Mouse (Mus musculus) MEL (cell line): ENCODE data around the gene Marc2. TPM values are rescaled to one million over a fixed set of nuclear protein-coding genes. Genes with fewer than 3 reads are reported as not detected.
A peak's percentile ranks its signal among the peaks of the same experiment; 100 is the strongest.

Experiments
- DNase-seq: peaks from one replicate; pipeline ENCODE4 v3.0.0; 2011; ENCODE audit warnings: low read depth, low spot score
- H3K27ac ChIP-seq: 2 replicates; pipeline ENCODE4 v1.5.1; 2012; ENCODE audit warnings: low read depth, mild to moderate bottlenecking, control low read depth, low read length, moderate library complexity; ENCODE audit not compliant: control insufficient read depth
- H3K27me3 ChIP-seq, 2 experiments: fragments of 150-350 bp in 1 of 2; sonication (generic) in 1 of 2; 2 replicates each; pipeline ENCODE4 v1.6.1; 2012; ENCODE audit warnings: low read length in 2 of 2, mild to moderate bottlenecking in 2 of 2, improper control_type of control experiment in 1 of 2, moderate library complexity in 1 of 2; ENCODE audit not compliant: insufficient read depth in 2 of 2, control insufficient read depth in 1 of 2
- H3K36me3 ChIP-seq, 2 experiments: 2 replicates each; pipeline ENCODE4 v1.6.1; 2012 to 2014; ENCODE audit warnings: low read length in 2 of 2, improper control_type of control experiment in 1 of 2, inconsistent platforms in 1 of 2, mild to moderate bottlenecking in 1 of 2; ENCODE audit not compliant: insufficient read depth in 2 of 2, control insufficient read depth in 1 of 2
- H3K4me1 ChIP-seq, 2 experiments: fragments of 150-350 bp in 1 of 2; sonication (generic) in 1 of 2; 2 replicates each; pipeline ENCODE4 v1.6.1; 2012; ENCODE audit warnings: low read length in 2 of 2, improper control_type of control experiment in 1 of 2, mild to moderate bottlenecking in 1 of 2; ENCODE audit not compliant: insufficient read depth in 2 of 2, control insufficient read depth in 1 of 2
- H3K4me3 ChIP-seq, 2 experiments: fragments of 150-350 bp in 1 of 2; sonication (generic) in 1 of 2; 2 replicates each; pipeline ENCODE4 v1.5.1; 2012; ENCODE audit warnings: low read depth in 2 of 2, low read length in 2 of 2, mild to moderate bottlenecking in 2 of 2, moderate library complexity in 2 of 2, control low read depth in 1 of 2, improper control_type of control experiment in 1 of 2; ENCODE audit not compliant: control insufficient read depth in 1 of 2, insufficient read depth in 1 of 2
- H3K79me2 ChIP-seq: 2 replicates; pipeline ENCODE4 v1.6.1; 2012; ENCODE audit warnings: mild to moderate bottlenecking, low read length, moderate library complexity; ENCODE audit not compliant: control insufficient read depth, poor library complexity, insufficient read depth
- H3K9ac ChIP-seq: 2 replicates; pipeline ENCODE4 v1.6.1; 2012; ENCODE audit warnings: low read depth, mild to moderate bottlenecking, control low read depth, low read length, moderate library complexity; ENCODE audit not compliant: control insufficient read depth, poor library complexity, severe bottlenecking
- H3K9me3 ChIP-seq: fragments of 150-350 bp; sonication (generic); replicated peaks from 2 replicates; pipeline ENCODE4 v1.6.1; 2012; ENCODE audit warnings: mild to moderate bottlenecking, low read length, improper control_type of control experiment, moderate library complexity; ENCODE audit not compliant: insufficient read depth
- CTCF ChIP-seq, 3 experiments: IDR thresholded peaks in 2 of 3; conservative IDR thresholded peaks in 1 of 3; 2 replicates each; pipeline ENCODE4 v1.5.1; 2011 to 2012; ENCODE audit warnings: low read length in 3 of 3, low read depth in 2 of 3, mild to moderate bottlenecking in 2 of 3, improper control_type of control experiment in 1 of 3, inconsistent platforms in 1 of 3, mixed read lengths in 1 of 3, moderate library complexity in 1 of 3; ENCODE audit not compliant: control insufficient read depth in 1 of 3, insufficient read depth in 1 of 3, poor library complexity in 1 of 3, severe bottlenecking in 1 of 3
- JUND ChIP-seq: IDR thresholded peaks from 2 replicates; pipeline ENCODE4 v1.6.1; 2011; ENCODE audit warnings: low read depth, mild to moderate bottlenecking, improper control_type of control experiment, low read length
- KAT2A ChIP-seq: conservative IDR thresholded peaks from 2 replicates; pipeline ENCODE4 v1.6.1; 2012; ENCODE audit warnings: low read depth, low read length, improper control_type of control experiment, inconsistent platforms
- MAFK ChIP-seq: IDR thresholded peaks from 2 replicates; pipeline ENCODE4 v1.6.1; 2011; ENCODE audit warnings: low read depth, mild to moderate bottlenecking, low read length, improper control_type of control experiment, borderline replicate concordance
- MEF2A ChIP-seq: IDR thresholded peaks from 2 replicates; pipeline ENCODE4 v1.6.1; 2014; ENCODE audit warnings: low read depth, mild to moderate bottlenecking, inconsistent platforms, low read length, improper control_type of control experiment; ENCODE audit not compliant: poor library complexity, insufficient replicate concordance, severe bottlenecking; ENCODE audit errors: extremely low read depth
- MXI1 ChIP-seq: IDR thresholded peaks from 2 replicates; pipeline ENCODE4 v1.6.1; 2011; ENCODE audit warnings: mild to moderate bottlenecking, low read depth, low read length, improper control_type of control experiment
- MYB ChIP-seq: IDR thresholded peaks from 2 replicates; pipeline ENCODE4 v1.6.1; 2011; ENCODE audit warnings: mild to moderate bottlenecking, low read depth, low read length, improper control_type of control experiment
- NELFE ChIP-seq: IDR thresholded peaks from 2 replicates; pipeline ENCODE4 v1.6.1; 2011; ENCODE audit warnings: low read depth, low read length, improper control_type of control experiment
- POLR2A ChIP-seq, 2 experiments: IDR thresholded peaks; 2 replicates each; pipeline ENCODE4 v1.6.1; 2011 to 2012; ENCODE audit warnings: low read length in 2 of 2, mild to moderate bottlenecking in 2 of 2, control low read depth in 1 of 2, improper control_type of control experiment in 1 of 2, low read depth in 1 of 2, moderate library complexity in 1 of 2; ENCODE audit not compliant: control insufficient read depth in 1 of 2, insufficient read depth in 1 of 2, poor library complexity in 1 of 2
- RAD21 ChIP-seq: IDR thresholded peaks from 2 replicates; pipeline ENCODE4 v1.6.1; 2011; ENCODE audit warnings: mild to moderate bottlenecking, low read depth, low read length, improper control_type of control experiment
- SMC3 ChIP-seq: IDR thresholded peaks from 2 replicates; pipeline ENCODE4 v1.6.1; 2011; ENCODE audit warnings: low read depth, low read length, improper control_type of control experiment
- TAL1 ChIP-seq: IDR thresholded peaks from 2 replicates; pipeline ENCODE4 v1.6.1; 2012; ENCODE audit warnings: mild to moderate bottlenecking, inconsistent platforms, low read length, moderate library complexity, mixed read lengths
- USF1 ChIP-seq: IDR thresholded peaks from 2 replicates; pipeline ENCODE4 v1.6.1; 2014; ENCODE audit warnings: low read depth, mild to moderate bottlenecking, inconsistent platforms, low read length, improper control_type of control experiment, moderate library complexity
- ZC3H11A ChIP-seq: IDR thresholded peaks from 2 replicates; pipeline ENCODE4 v1.6.1; 2012; ENCODE audit warnings: low read depth, mild to moderate bottlenecking, inconsistent platforms, low read length, improper control_type of control experiment
- ZKSCAN1 ChIP-seq: IDR thresholded peaks from 2 replicates; pipeline ENCODE4 v1.6.1; 2012; ENCODE audit warnings: low read depth, mild to moderate bottlenecking, inconsistent platforms, low read length, improper control_type of control experiment, moderate library complexity
- ZNF384 ChIP-seq: IDR thresholded peaks from 2 replicates; pipeline ENCODE4 v1.6.1; 2012; ENCODE audit warnings: low read depth, mild to moderate bottlenecking, inconsistent platforms, low read length, improper control_type of control experiment
- polyA plus RNA-seq, 2 experiments: library from polyadenylated mRNA; stranded (reverse) in 1 of 2; unstranded in 1 of 2; fragments of >175 nt in 1 of 2; fragments of >200 nt in 1 of 2; gene quantifications; 2 replicates each; pipeline versions ENCODE4 v1.2.1 to v1.2.4; 2012; ENCODE audit warnings: low replicate concordance in 2 of 2, low read depth in 1 of 2; ENCODE audit not compliant: insufficient read length in 2 of 2, insufficient read depth in 1 of 2, missing spikeins in 1 of 2
- total RNA-seq: library from RNA; depleted of rRNA; stranded (reverse); fragments of 300-350 nt; gene quantifications from 2 replicates; pipeline ENCODE4 v1.2.3, GENCODE M21; 2012

Marc2 gene
- total and polyA plus RNA-seq, 3 experiments, result 99.4 to 281 TPM; not detected in 1

GRCm38 (mm10) chr1:184869939-184870565 lies 23.8 kb upstream of the Marc2 start:
- Histone ChIP-seq H3K4me1 (no peaks in the 10 kb centered on the region), H3K9me3 (no peaks in the 10 kb centered on the region), H3K79me2 (no peaks in the 10 kb centered on the region), H3K9ac (no peak overlapping the region), H3K36me3 (no peaks in the 10 kb centered on the region), H3K4me3 (no peak overlapping the region), H3K27ac (no peak overlapping the region), H3K27me3 (peaks cover 0 to 12% of the 10 kb centered on the region in 2 experiments; a peak in 3 of 4 replicates)
- TF ChIP-seq NELFE (no peak), ZNF384 (no peak), USF1 (no peak), MEF2A (no peak), TAL1 (no peak), MAFK (no peak)
- peak; percentile 6 for DNase-seq

GRCm38 (mm10) chr1:184867640-184868120 lies 21.4 kb upstream of the Marc2 start:
- Histone ChIP-seq H3K36me3 (no peaks in the 10 kb centered on the region), H3K27me3 (peaks cover 0 to 12% of the 10 kb centered on the region in 2 experiments; a peak in 3 of 4 replicates), H3K4me3 (no peak overlapping the region), H3K27ac (no peak overlapping the region), H3K79me2 (no peaks in the 10 kb centered on the region), H3K9ac (no peak overlapping the region), H3K9me3 (no peaks in the 10 kb centered on the region), H3K4me1 (no peaks in the 10 kb centered on the region)
- DNase-seq, result no peak
- TF ChIP-seq JUND, result no peak
- TF ChIP-seq POLR2A (IDR thresholded peaks at IDR 0.05; ENCODE audit: control insufficient read depth in 1 of 2, insufficient read depth in 1 of 2, low read depth in 1 of 2, low read length in 2 of 2, poor library complexity in 1 of 2), result no peak
- no peak for TF ChIP-seq MEF2A
- no peak for TF ChIP-seq ZC3H11A
- no peak for TF ChIP-seq MXI1
- TF ChIP-seq MYB, result no peak
- no peak for TF ChIP-seq RAD21
- no peak for TF ChIP-seq CTCF (IDR thresholded peaks at IDR 0.05 in 2 of 3, conservative IDR thresholded peaks at IDR 0.05 in 1 of 3; ENCODE audit: control insufficient read depth in 1 of 3, insufficient read depth in 1 of 3, low read depth in 2 of 3, low read length in 3 of 3, poor library complexity in 1 of 3, severe bottlenecking in 1 of 3)
- no peak for TF ChIP-seq ZKSCAN1
- no peak for TF ChIP-seq SMC3
- TF ChIP-seq NELFE, result no peak
- TF ChIP-seq KAT2A, result no peak
